Mouse (Mus musculus) layer of hippocampus, postnatal 10 days (tissue): ENCODE measurements at regions not wholly inside any gene's neighbourhood (a gene's known extent, or its start where the extent isn't known, plus 50 kb on each side); places are given as distances from the start of the nearest gene placed in this dataset.

Source experiments
- DNase-seq, 2 experiments: peaks; one replicate each; pipeline ENCODE4 v3.0.0; 2021; ENCODE audit warnings: low spot score in 2 of 2

- DNase-seq: no peak
These were observed 263.8 kb upstream of the Fam84a start for GRCm38 (mm10) chr12:14415543-14416181.

- peak in 1 of 2 experiments; percentile 12 for DNase-seq
These were observed 259.2 kb upstream of the Fam84a start for GRCm38 (mm10) chr12:14411102-14411501.

GRCm38 (mm10) chr12:14405796-14406195 is 253.9 kb upstream of the Fam84a start:
- DNase-seq: no peak

- DNase-seq: no peak
These were observed 224.4 kb upstream of the Fam84a start for GRCm38 (mm10) chr12:14376211-14376610.

- no peak for DNase-seq
These were observed 186.5 kb upstream of the Fam84a start for GRCm38 (mm10) chr12:14338244-14338799.

GRCm38 (mm10) chr12:14337813-14338212 is 186.0 kb upstream of the Fam84a start:
- no peak for DNase-seq

- no peak for DNase-seq
These were observed 166.8 kb upstream of the Fam84a start for GRCm38 (mm10) chr12:14318693-14319092.

- no peak for DNase-seq
These were observed 164.5 kb upstream of the Fam84a start for GRCm38 (mm10) chr12:14316392-14316791.

GRCm38 (mm10) chr12:14315780-14316179 is 163.9 kb upstream of the Fam84a start:
- no peak for DNase-seq

- DNase-seq: no peak
These were observed 150.6 kb upstream of the Fam84a start for GRCm38 (mm10) chr12:14302366-14302930.

- no peak for DNase-seq
These were observed 150.0 kb upstream of the Fam84a start for GRCm38 (mm10) chr12:14301676-14302365.

GRCm38 (mm10) chr12:14292083-14292482 is 140.2 kb upstream of the Fam84a start:
- peak; percentile 13 to 19 for DNase-seq

- DNase-seq: no peak
These were observed 135.8 kb upstream of the Fam84a start for GRCm38 (mm10) chr12:14287657-14288056.

- no peak for DNase-seq
These were observed 134.8 kb upstream of the Fam84a start for GRCm38 (mm10) chr12:14286676-14287075.

- no peak for DNase-seq
These were observed 134.1 kb upstream of the Fam84a start for GRCm38 (mm10) chr12:14285870-14286535.

GRCm38 (mm10) chr12:14283106-14283692 is 131.3 kb upstream of the Fam84a start:
- no peak for DNase-seq

- DNase-seq: no peak
These were observed 123.4 kb upstream of the Fam84a start for GRCm38 (mm10) chr12:14275265-14275664.

- no peak for DNase-seq
These were observed 122.9 kb upstream of the Fam84a start for GRCm38 (mm10) chr12:14274796-14275195.

- no peak for DNase-seq
These were observed 119.4 kb upstream of the Fam84a start for GRCm38 (mm10) chr12:14271216-14271615.

- no peak for DNase-seq
These were observed 109.2 kb upstream of the Fam84a start for GRCm38 (mm10) chr12:14261102-14261501.

- DNase-seq: no peak
These were observed 108.4 kb upstream of the Fam84a start for GRCm38 (mm10) chr12:14260288-14260687.
